Mouse (Mus musculus) liver, embryonic 14.5 days (tissue): ENCODE data around the gene Slc34a3.

Source experiments
- CTCF ChIP-seq: IDR thresholded peaks from 2 replicates; pipeline ENCODE4 v1.5.1; 2016; ENCODE audit warnings: antibody characterized with exemption, low read depth, control low read depth
- EP300 ChIP-seq: IDR thresholded peaks from 2 replicates; pipeline ENCODE4 v1.6.1; 2016; ENCODE audit warnings: antibody characterized with exemption, low read depth

DNA sequence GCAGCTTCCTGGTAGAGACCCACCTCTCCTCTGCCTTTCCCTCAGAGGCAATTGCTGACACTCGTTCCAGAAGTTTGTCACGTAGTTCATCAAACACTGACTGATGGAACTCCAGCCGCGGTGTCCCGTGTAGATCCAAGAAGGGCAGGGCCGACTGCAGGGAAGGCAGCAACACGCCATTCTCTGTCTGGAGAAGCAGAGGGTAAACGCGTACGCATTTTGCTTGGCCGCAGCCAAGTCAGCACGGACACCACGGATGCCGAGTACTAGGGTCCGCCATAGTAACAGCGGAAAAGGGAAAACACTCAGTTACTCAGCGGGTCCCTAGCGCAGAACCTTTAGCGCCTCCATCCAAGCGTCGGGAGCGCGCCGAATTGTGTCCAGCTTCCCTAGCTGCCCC, 23.5 kb downstream of the Slc34a3 start:
- no peak for TF ChIP-seq CTCF
- no peak for TF ChIP-seq EP300
